Mouse (Mus musculus): Measurements from ENCODE around the gene Zcchc8. TPM values are rescaled to one million over a fixed set of nuclear protein-coding genes. Genes with fewer than 3 reads are reported as not detected.
A peak's percentile ranks its signal among the peaks of the same experiment; 100 is the strongest.

Gene Zcchc8
- polyA plus RNA-seq, 1 experiment from 2014 or later, result 92.1 TPM

GRCm38 (mm10) chr5:123664329-123664728 lies 56.6 kb downstream of the Zcchc8 start:
- Histone ChIP-seq H3K36me3 (ENCODE audit: control insufficient read depth, insufficient read depth, low read length) (no peaks in the 10 kb centered on the region), H3K27me3 (replicated peaks; ENCODE audit: control insufficient read depth, insufficient read depth, low read length) (no peaks in the 10 kb centered on the region), H3K9ac (ENCODE audit: low read depth, low read length) (no peak overlapping the region), H3K4me1 (replicated peaks; ENCODE audit: control insufficient read depth, insufficient read depth, low read length) (peaks cover 12% of the 10 kb centered on the region), H3K4me2 (no peak overlapping the region), H3K4me3 (ENCODE audit: low read depth, low read length) (no peak overlapping the region), H3K9me3 (ENCODE audit: control insufficient read depth, low read length) (no peaks in the 10 kb centered on the region), H3K27ac (ENCODE audit: low read depth, low read length) (no peak overlapping the region)
- no peak for DNase-seq (ENCODE audit: low spot score)
- no peak for ATAC-seq (replicated peaks; ENCODE audit: low FRiP score)
- WGBS, result 72% methylated on average over 7 of the region's 7 CpGs

- peak overlapping the region; percentile 24; the same call in 1 of the 2 replicates for H3K4me2 ChIP-seq
- DNase-seq (ENCODE audit: low spot score) (no peak), ATAC-seq (replicated peaks; ENCODE audit: low FRiP score) (no peak)
- no peaks in the 10 kb centered on the region for H3K27me3 ChIP-seq (replicated peaks; ENCODE audit: control insufficient read depth, insufficient read depth, low read length)
- no peak overlapping the region; the same call in 1 of the 2 replicates for H3K9ac ChIP-seq (ENCODE audit: low read depth, low read length)
- H3K4me3 ChIP-seq (ENCODE audit: low read depth, low read length), result no peak overlapping the region
- H3K4me1 ChIP-seq (replicated peaks; ENCODE audit: control insufficient read depth, insufficient read depth, low read length), result peaks cover 8% of the 10 kb centered on the region
- 16% methylated on average over 9 of the region's 9 CpGs for WGBS
- no peaks in the 10 kb centered on the region for H3K9me3 ChIP-seq (ENCODE audit: control insufficient read depth, low read length)
- no peaks in the 10 kb centered on the region for H3K36me3 ChIP-seq (ENCODE audit: control insufficient read depth, insufficient read depth, low read length)
- H3K27ac ChIP-seq (ENCODE audit: low read depth, low read length), result peak overlapping the region; percentile 58; the same call in 1 of the 2 replicates
Measured at GRCm38 (mm10) chr5:123662059-123662458, 58.8 kb downstream of the Zcchc8 start.

- no peak for DNase-seq (ENCODE audit: low spot score)
- ATAC-seq (replicated peaks; ENCODE audit: low FRiP score), result no peak
- Histone ChIP-seq H3K27me3 (replicated peaks; ENCODE audit: control insufficient read depth, insufficient read depth, low read length) (no peaks in the 10 kb centered on the region), H3K27ac (ENCODE audit: low read depth, low read length) (peak overlapping the region; percentile 46; the same call in 1 of the 2 replicates), H3K9me3 (ENCODE audit: control insufficient read depth, low read length) (no peaks in the 10 kb centered on the region), H3K4me2 (peak overlapping the region; percentile 24; the same call in 1 of the 2 replicates), H3K4me1 (replicated peaks; ENCODE audit: control insufficient read depth, insufficient read depth, low read length) (peaks cover 8% of the 10 kb centered on the region), H3K36me3 (ENCODE audit: control insufficient read depth, insufficient read depth, low read length) (no peaks in the 10 kb centered on the region), H3K9ac (ENCODE audit: low read depth, low read length) (no peak overlapping the region), H3K4me3 (ENCODE audit: low read depth, low read length) (no peak overlapping the region)
- WGBS, result 63% methylated on average over 3 of the region's 3 CpGs
Measured at GRCm38 (mm10) chr5:123661602-123662001, 59.3 kb downstream of the Zcchc8 start.

- Histone ChIP-seq H3K9me3 (ENCODE audit: control insufficient read depth, low read length) (no peaks in the 10 kb centered on the region), H3K4me2 (no peak overlapping the region), H3K4me3 (ENCODE audit: low read depth, low read length) (no peak overlapping the region), H3K27ac (ENCODE audit: low read depth, low read length) (no peak overlapping the region), H3K4me1 (replicated peaks; ENCODE audit: control insufficient read depth, insufficient read depth, low read length) (peaks cover 5% of the 10 kb centered on the region), H3K36me3 (ENCODE audit: control insufficient read depth, insufficient read depth, low read length) (peaks cover 2% of the 10 kb centered on the region; the same call in 1 of the 2 replicates), H3K9ac (ENCODE audit: low read depth, low read length) (no peak overlapping the region), H3K27me3 (replicated peaks; ENCODE audit: control insufficient read depth, insufficient read depth, low read length) (no peaks in the 10 kb centered on the region)
- DNase-seq (ENCODE audit: low spot score) (no peak), ATAC-seq (replicated peaks; ENCODE audit: low FRiP score) (no peak)
- 47% methylated on average over 7 of the region's 7 CpGs for WGBS
Measured at GRCm38 (mm10) chr5:123657651-123658050, 63.2 kb downstream of the Zcchc8 start.

- no peak overlapping the region for H3K27ac ChIP-seq (ENCODE audit: low read depth, low read length)
- no peaks in the 10 kb centered on the region for H3K9me3 ChIP-seq (ENCODE audit: control insufficient read depth, low read length)
- H3K36me3 ChIP-seq (ENCODE audit: control insufficient read depth, insufficient read depth, low read length), result peaks cover 2% of the 10 kb centered on the region; the same call in 1 of the 2 replicates
- 49% methylated on average over 5 of the region's 5 CpGs for WGBS
- DNase-seq (ENCODE audit: low spot score), result no peak
- no peak overlapping the region for H3K4me3 ChIP-seq (ENCODE audit: low read depth, low read length)
- no peaks in the 10 kb centered on the region for H3K4me1 ChIP-seq (replicated peaks; ENCODE audit: control insufficient read depth, insufficient read depth, low read length)
- ATAC-seq (replicated peaks; ENCODE audit: low FRiP score), result no peak
- H3K4me2 ChIP-seq, result no peak overlapping the region
- no peak overlapping the region for H3K9ac ChIP-seq (ENCODE audit: low read depth, low read length)
- H3K27me3 ChIP-seq (replicated peaks; ENCODE audit: control insufficient read depth, insufficient read depth, low read length), result no peaks in the 10 kb centered on the region
Measured at GRCm38 (mm10) chr5:123654937-123655336, 66.0 kb downstream of the Zcchc8 start.

- Histone ChIP-seq H3K27ac (ENCODE audit: low read depth, low read length) (no peak overlapping the region), H3K4me2 (no peak overlapping the region), H3K9me3 (ENCODE audit: control insufficient read depth, low read length) (no peaks in the 10 kb centered on the region), H3K4me3 (ENCODE audit: low read depth, low read length) (no peak overlapping the region), H3K27me3 (replicated peaks; ENCODE audit: control insufficient read depth, insufficient read depth, low read length) (no peaks in the 10 kb centered on the region), H3K4me1 (replicated peaks; ENCODE audit: control insufficient read depth, insufficient read depth, low read length) (no peaks in the 10 kb centered on the region), H3K9ac (ENCODE audit: low read depth, low read length) (no peak overlapping the region), H3K36me3 (ENCODE audit: control insufficient read depth, insufficient read depth, low read length) (peaks cover 2% of the 10 kb centered on the region; the same call in 1 of the 2 replicates)
- no peak for DNase-seq (ENCODE audit: low spot score)
- WGBS, result 87% methylated on average over 11 of the region's 11 CpGs
- ATAC-seq (replicated peaks; ENCODE audit: low FRiP score), result no peak
Measured at GRCm38 (mm10) chr5:123653287-123653801, 67.6 kb downstream of the Zcchc8 start.

- H3K4me2 ChIP-seq, result no peak overlapping the region
- no peaks in the 10 kb centered on the region for H3K27me3 ChIP-seq (replicated peaks; ENCODE audit: control insufficient read depth, insufficient read depth, low read length)
- ATAC-seq (replicated peaks; ENCODE audit: low FRiP score) (no peak), DNase-seq (ENCODE audit: low spot score) (no peak)
- H3K27ac ChIP-seq (ENCODE audit: low read depth, low read length), result no peak overlapping the region
- no peak overlapping the region for H3K4me3 ChIP-seq (ENCODE audit: low read depth, low read length)
- peaks cover 2% of the 10 kb centered on the region; the same call in 1 of the 2 replicates for H3K36me3 ChIP-seq (ENCODE audit: control insufficient read depth, insufficient read depth, low read length)
- H3K9me3 ChIP-seq (ENCODE audit: control insufficient read depth, low read length), result no peaks in the 10 kb centered on the region
- H3K9ac ChIP-seq (ENCODE audit: low read depth, low read length), result no peak overlapping the region
- WGBS, result 59% methylated on average over 2 of the region's 2 CpGs
- H3K4me1 ChIP-seq (replicated peaks; ENCODE audit: control insufficient read depth, insufficient read depth, low read length), result no peaks in the 10 kb centered on the region
Measured at GRCm38 (mm10) chr5:123650825-123651224, 70.1 kb downstream of the Zcchc8 start.

Other genes starting within 250 kb of the Zcchc8 start
- gene Lrrc43, start 231.8 kb downstream of the Zcchc8 start, polyA plus RNA-seq (2014; fragmentation: Nextera tagmentation; extraction: Ambion mirVana), result not detected in 2 replicates
- gene Il31, start 231.6 kb downstream of the Zcchc8 start, polyA plus RNA-seq (2014; fragmentation: Nextera tagmentation; extraction: Ambion mirVana), result not detected in 2 replicates
- gene B3gnt4, start 210.6 kb downstream of the Zcchc8 start, polyA plus RNA-seq (2014; fragmentation: Nextera tagmentation; extraction: Ambion mirVana), result 0.23 and 0.34 TPM in 2 replicates
- gene Diablo, start 196.9 kb downstream of the Zcchc8 start, polyA plus RNA-seq (2014; fragmentation: Nextera tagmentation; extraction: Ambion mirVana), result 101 and 104 TPM in 2 replicates
- gene Gm49027, start 195.6 kb downstream of the Zcchc8 start, polyA plus RNA-seq (2014; fragmentation: Nextera tagmentation; extraction: Ambion mirVana), result 0.22 and 0.47 TPM in 2 replicates
- 36.0 and 36.9 TPM in 2 replicates for gene Vps33a, start 148.1 kb downstream of the Zcchc8 start, polyA plus RNA-seq (2014; fragmentation: Nextera tagmentation; extraction: Ambion mirVana)
- gene Clip1, start 36.5 kb downstream of the Zcchc8 start, polyA plus RNA-seq (2014; fragmentation: Nextera tagmentation; extraction: Ambion mirVana), result 22.8 and 27.6 TPM in 2 replicates
- 102 and 109 TPM in 2 replicates for gene Rsrc2, start 28.3 kb upstream of the Zcchc8 start, polyA plus RNA-seq (2014; fragmentation: Nextera tagmentation; extraction: Ambion mirVana)
- 51.8 and 52.6 TPM in 2 replicates for gene Kntc1, start 28.6 kb upstream of the Zcchc8 start, polyA plus RNA-seq (2014; fragmentation: Nextera tagmentation; extraction: Ambion mirVana)
- not detected in 2 replicates for gene Hcar2, start 144.4 kb upstream of the Zcchc8 start, polyA plus RNA-seq (2014; fragmentation: Nextera tagmentation; extraction: Ambion mirVana)
- gene Hcar1, start 158.9 kb upstream of the Zcchc8 start, polyA plus RNA-seq (2014; fragmentation: Nextera tagmentation; extraction: Ambion mirVana), result 0.10 and 0.19 TPM in 2 replicates
- 153 and 156 TPM in 2 replicates for gene Denr, start 186.1 kb upstream of the Zcchc8 start, polyA plus RNA-seq (2014; fragmentation: Nextera tagmentation; extraction: Ambion mirVana)
- gene Gm43518, start 206.3 kb upstream of the Zcchc8 start, polyA plus RNA-seq (2014; fragmentation: Nextera tagmentation; extraction: Ambion mirVana), result 2.8 TPM in 2 replicates
- gene Ccdc62, start 209.6 kb upstream of the Zcchc8 start, polyA plus RNA-seq (2014; fragmentation: Nextera tagmentation; extraction: Ambion mirVana), result 5.9 and 7.1 TPM in 2 replicates